Mouse (Mus musculus) erythroid progenitor cell, adult 5-6 weeks (primary cell): ENCODE results near the gene Arid1b. TPM values are rescaled to one million over a fixed set of nuclear protein-coding genes. Genes with fewer than 3 reads are reported as not detected.

Source experiments
- ATAC-seq: replicated peaks from 2 replicates; pipeline ENCODE4 v1.8.0; 2016; ENCODE audit warnings: moderate number of reproducible peaks, mild to moderate bottlenecking, moderate TSS enrichment, inconsistent platforms; ENCODE audit not compliant: poor library complexity, low FRiP score, severe bottlenecking
- total RNA-seq, 2 experiments: library from RNA; stranded (forward) in 1 of 2; stranded (reverse) in 1 of 2; fragments of 150-400 nt in 1 of 2; fragments of 186-747, 209-891 nt in 1 of 2; gene quantifications; 2 replicates each; pipeline versions ENCODE4 v1.2.3 to v1.2.4; 2015 to 2017; ENCODE audit warnings: low replicate concordance in 2 of 2

Arid1b gene
- total RNA-seq, 2 experiments from 2014 or later, result 7.2 to 17.2 TPM

GRCm38 (mm10) chr17:5254717-5255617 lies 260.8 kb downstream of the Arid1b start:
- no peak for ATAC-seq

GRCm38 (mm10) chr17:5255618-5255933 lies 261.4 kb downstream of the Arid1b start:
- no peak for ATAC-seq

- no peak for ATAC-seq
Measured at GRCm38 (mm10) chr17:5258978-5259377, 264.8 kb downstream of the Arid1b start.

GRCm38 (mm10) chr17:5261131-5261651 lies 267.1 kb downstream of the Arid1b start:
- ATAC-seq, result no peak

GRCm38 (mm10) chr17:5261874-5262605 lies 267.9 kb downstream of the Arid1b start:
- ATAC-seq, result no peak

- no peak for ATAC-seq
Measured at GRCm38 (mm10) chr17:5262788-5263187, 268.7 kb downstream of the Arid1b start.

GRCm38 (mm10) chr17:5264783-5265182 lies 270.7 kb downstream of the Arid1b start:
- no peak for ATAC-seq

GRCm38 (mm10) chr17:5265615-5266014 lies 271.5 kb downstream of the Arid1b start:
- ATAC-seq, result no peak

- ATAC-seq, result no peak
Measured at GRCm38 (mm10) chr17:5267747-5268146, 273.6 kb downstream of the Arid1b start.

GRCm38 (mm10) chr17:5269302-5269701 lies 275.2 kb downstream of the Arid1b start:
- ATAC-seq, result no peak

- ATAC-seq, result no peak
Measured at GRCm38 (mm10) chr17:5269774-5270173, 275.6 kb downstream of the Arid1b start.

- no peak for ATAC-seq
Measured at GRCm38 (mm10) chr17:5270823-5271222, 276.7 kb downstream of the Arid1b start.

- no peak for ATAC-seq
Measured at GRCm38 (mm10) chr17:5273118-5273517, 279.0 kb downstream of the Arid1b start.

GRCm38 (mm10) chr17:5273685-5274084 lies 279.6 kb downstream of the Arid1b start:
- ATAC-seq, result no peak

- ATAC-seq, result no peak
Measured at GRCm38 (mm10) chr17:5274429-5274828, 280.3 kb downstream of the Arid1b start.

GRCm38 (mm10) chr17:5275749-5276148 lies 281.6 kb downstream of the Arid1b start:
- no peak for ATAC-seq

GRCm38 (mm10) chr17:5277137-5277871 lies 283.2 kb downstream of the Arid1b start:
- no peak for ATAC-seq

GRCm38 (mm10) chr17:5280499-5281053 lies 286.4 kb downstream of the Arid1b start:
- ATAC-seq, result no peak

- ATAC-seq, result no peak
Measured at GRCm38 (mm10) chr17:5284783-5285182, 290.7 kb downstream of the Arid1b start.

- ATAC-seq, result no peak
Measured at GRCm38 (mm10) chr17:5285877-5286440, 291.8 kb downstream of the Arid1b start.
